Mouse (Mus musculus) spleen, postnatal 0 days (tissue): ENCODE measurements around the gene Tcaf1. TPM values are rescaled to one million over a fixed set of nuclear protein-coding genes. Genes with fewer than 3 reads are reported as not detected.

Experiments
- polyA plus RNA-seq: library from polyadenylated mRNA; unstranded; fragments of >200 nt; fragmentation: Nextera tagmentation; extraction: Ambion mirVana; gene quantifications from 2 replicates; pipeline ENCODE4 v1.2.1, GENCODE M21; 2015

The Tcaf1 gene
- 8.9 and 10.6 TPM in 2 replicates for polyA plus RNA-seq

GRCm38 (mm10) chr6:42709291-42710211 is at the start of gene Tcaf1:
TSS of gene Tcaf1 (minus strand) at chr6:42710088.

GRCm38 (mm10) chr6:42756104-42756503 is 46.2 kb upstream of the Tcaf1 start, which contains the start of gene Olfr38:
TSS of gene Olfr38 (plus strand) at chr6:42756404.

GRCm38 (mm10) chr6:42739071-42739470 is 29.2 kb upstream of the Tcaf1 start, which contains the start of gene Olfr453:
TSS of gene Olfr453 (plus strand) at chr6:42739371.

GRCm38 (mm10) chr6:42644912-42645549 is 64.9 kb downstream of the Tcaf1 start, which contains the start of gene Tcaf2:
TSS of gene Tcaf2 (minus strand) at chr6:42645254.

Other genes starting within 250 kb of the Tcaf1 start
- 0.07 and 0.08 TPM in 2 replicates for gene Olfr458, start 244.9 kb downstream of the Tcaf1 start, polyA plus RNA-seq
- gene Olfr457, start 233.8 kb downstream of the Tcaf1 start, polyA plus RNA-seq: 0.05 TPM in 1 of 2 replicates, not detected in the other
- gene Olfr456, start 222.9 kb downstream of the Tcaf1 start, polyA plus RNA-seq: 0.12 and 0.16 TPM in 2 replicates
- gene Olfr455, start 162.5 kb downstream of the Tcaf1 start, polyA plus RNA-seq: 0.11 TPM in 1 of 2 replicates, not detected in the other
- gene Tcaf3, start 112.4 kb downstream of the Tcaf1 start, polyA plus RNA-seq: not detected in 2 replicates
- gene Tcaf2, start 64.8 kb downstream of the Tcaf1 start, polyA plus RNA-seq: 0.98 and 1.0 TPM in 2 replicates
- not detected in 2 replicates for gene Olfr453, start 29.3 kb upstream of the Tcaf1 start, polyA plus RNA-seq
- gene Olfr38, start 46.3 kb upstream of the Tcaf1 start, polyA plus RNA-seq: not detected in 2 replicates
- not detected in 2 replicates for gene Olfr452, start 75.0 kb upstream of the Tcaf1 start, polyA plus RNA-seq
- gene Olfr450, start 101.9 kb upstream of the Tcaf1 start, polyA plus RNA-seq: not detected in 2 replicates
- not detected in 2 replicates for gene Olfr449, start 124.3 kb upstream of the Tcaf1 start, polyA plus RNA-seq
- not detected in 2 replicates for gene Olfr448, start 180.4 kb upstream of the Tcaf1 start, polyA plus RNA-seq
- not detected in 2 replicates for gene Olfr447, start 198.8 kb upstream of the Tcaf1 start, polyA plus RNA-seq
- not detected in 2 replicates for gene Olfr446, start 211.3 kb upstream of the Tcaf1 start, polyA plus RNA-seq
- gene Olfr444, start 239.0 kb upstream of the Tcaf1 start, polyA plus RNA-seq: not detected in 2 replicates